Mouse (Mus musculus) megakaryocyte, adult 5-6 weeks (primary cell): Measurements from ENCODE around the gene Bcl11b. TPM values are rescaled to one million over a fixed set of nuclear protein-coding genes. Genes with fewer than 3 reads are reported as not detected.

Experiments used
- ATAC-seq: 2 replicates; pipeline ENCODE4 v1.8.0; 2016; ENCODE audit warnings: mild to moderate bottlenecking, inconsistent platforms; ENCODE audit not compliant: poor library complexity, severe bottlenecking
- total RNA-seq, 2 experiments: library from RNA; stranded (forward) in 1 of 2; stranded (reverse) in 1 of 2; fragments of 153-499, 151-499 nt in 1 of 2; fragments of 221-1000, 200-1000 nt in 1 of 2; gene quantifications; 2 replicates each; pipeline versions ENCODE4 v1.2.3 to v1.2.4; 2015 to 2017

Gene Bcl11b
- total RNA-seq, 2 experiments from 2014 or later, result 0.33 to 0.38 TPM

GRCm38 (mm10) chr12:107974504-107974903, 28.9 kb downstream of the Bcl11b start:
- ATAC-seq, result no peak

DNA sequence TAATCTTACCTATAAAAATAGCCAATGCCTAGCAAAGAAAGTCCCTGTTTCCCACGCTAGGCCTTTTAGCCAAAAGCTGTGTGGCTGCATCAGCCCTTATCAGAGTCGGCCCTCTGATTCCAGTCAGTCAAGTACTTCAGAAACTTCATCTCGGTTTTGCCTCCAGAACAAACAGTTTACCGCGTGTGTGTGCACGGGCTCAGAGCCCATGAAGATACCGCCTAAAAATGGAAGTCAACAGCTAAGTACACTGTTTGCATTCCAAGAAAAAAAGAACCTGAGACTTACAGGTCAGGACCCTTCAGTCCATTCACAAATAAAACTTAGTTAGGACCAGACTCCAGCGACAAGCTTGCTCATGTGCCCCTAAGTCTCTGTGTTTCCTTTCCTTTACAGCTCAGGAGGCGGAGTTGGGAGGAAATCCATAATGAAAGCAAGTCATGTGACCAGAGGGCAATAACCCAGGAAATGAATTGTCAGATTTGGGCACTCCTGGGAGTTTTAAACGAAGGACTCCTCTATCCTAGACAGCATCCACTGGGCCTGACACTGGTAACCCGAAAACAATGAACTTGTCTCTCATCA, 29.8 kb downstream of the Bcl11b start:
- no peak for ATAC-seq

GRCm38 (mm10) chr12:107971081-107971780, 32.2 kb downstream of the Bcl11b start:
- ATAC-seq, result no peak

DNA sequence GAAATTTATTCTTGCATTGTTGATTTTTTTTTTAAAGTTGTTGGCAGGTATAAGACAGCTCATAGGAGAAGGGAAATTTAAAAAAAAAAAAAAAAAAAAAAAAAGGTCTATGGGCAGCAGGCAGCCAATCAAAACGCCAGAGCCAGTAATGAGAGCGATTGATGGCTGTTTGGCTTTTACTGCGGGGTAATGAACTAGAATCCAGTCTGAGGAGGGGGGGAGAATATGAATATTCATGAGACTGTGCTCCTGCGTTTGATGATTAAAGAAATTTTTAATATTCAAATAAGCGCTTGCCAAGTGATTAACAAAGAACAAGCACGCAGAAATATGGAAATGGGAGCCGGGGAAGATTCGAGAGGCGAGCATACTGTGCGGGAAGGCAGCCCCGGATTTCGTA, 32.8 kb downstream of the Bcl11b start:
- ATAC-seq, result no peak

DNA sequence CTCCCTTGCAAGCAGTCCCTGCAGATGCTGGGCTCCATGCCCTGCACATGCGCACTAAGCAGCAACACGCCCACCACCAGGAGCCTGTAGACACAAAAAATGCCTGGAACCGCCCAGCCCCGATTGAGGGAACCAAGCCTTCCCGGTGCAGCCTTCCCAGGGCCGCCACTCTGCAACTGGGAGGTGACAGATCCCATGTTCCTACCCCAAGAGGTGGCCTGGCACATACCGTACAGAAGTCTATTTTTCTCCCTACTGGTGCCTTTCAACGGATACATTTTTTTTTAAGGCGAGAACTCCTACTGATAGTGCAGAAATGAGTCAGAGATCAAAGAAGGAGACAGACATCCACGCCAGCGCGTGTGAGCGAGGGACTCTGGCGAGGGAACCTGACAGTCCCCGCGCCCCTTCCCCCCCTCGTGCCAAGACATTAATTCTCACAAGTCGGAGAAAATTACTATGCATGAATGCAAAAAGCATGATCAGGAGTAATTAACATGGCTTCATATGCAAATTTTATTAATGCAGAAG, 33.5 kb downstream of the Bcl11b start:
- no peak for ATAC-seq

DNA sequence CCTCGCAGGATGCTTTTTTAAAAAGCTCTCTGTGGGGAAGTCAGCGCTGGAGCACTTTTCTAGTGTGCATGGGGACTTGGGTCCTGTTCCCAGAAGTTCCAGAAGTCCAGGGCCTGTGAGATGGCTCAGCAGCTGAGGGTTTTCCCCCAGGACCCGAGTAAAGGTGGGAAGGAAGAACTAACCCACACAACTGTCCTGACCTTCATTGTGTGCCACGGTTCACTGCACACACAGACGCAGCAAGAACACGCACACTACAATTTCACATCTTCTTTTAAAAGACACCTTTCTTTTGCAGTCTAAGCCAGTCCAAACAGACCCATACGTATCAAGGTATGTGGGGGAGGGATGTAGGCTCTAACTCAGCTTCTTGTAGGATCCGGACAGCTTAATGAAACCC, 34.3 kb downstream of the Bcl11b start:
- no peak for ATAC-seq

DNA sequence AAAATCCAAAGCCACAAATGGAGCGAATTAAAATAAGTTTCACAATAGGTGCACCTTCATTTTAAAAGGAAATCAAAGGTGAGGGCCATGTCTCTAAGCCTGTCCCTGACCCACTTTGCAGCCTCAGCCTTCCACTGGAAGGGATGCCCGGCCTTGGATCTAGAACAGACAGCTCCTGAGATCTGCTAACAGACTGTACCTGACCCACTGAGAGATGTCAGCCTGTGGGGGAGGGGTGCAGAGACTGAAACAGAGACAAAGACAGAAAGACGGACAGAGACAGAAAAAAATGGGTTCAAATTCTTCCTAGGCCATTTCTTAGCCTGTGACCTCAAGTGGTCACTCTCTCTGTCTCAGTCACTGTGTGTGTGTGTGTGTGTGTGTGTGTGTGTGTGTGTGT, 35.1 kb downstream of the Bcl11b start:
- no peak for ATAC-seq

DNA sequence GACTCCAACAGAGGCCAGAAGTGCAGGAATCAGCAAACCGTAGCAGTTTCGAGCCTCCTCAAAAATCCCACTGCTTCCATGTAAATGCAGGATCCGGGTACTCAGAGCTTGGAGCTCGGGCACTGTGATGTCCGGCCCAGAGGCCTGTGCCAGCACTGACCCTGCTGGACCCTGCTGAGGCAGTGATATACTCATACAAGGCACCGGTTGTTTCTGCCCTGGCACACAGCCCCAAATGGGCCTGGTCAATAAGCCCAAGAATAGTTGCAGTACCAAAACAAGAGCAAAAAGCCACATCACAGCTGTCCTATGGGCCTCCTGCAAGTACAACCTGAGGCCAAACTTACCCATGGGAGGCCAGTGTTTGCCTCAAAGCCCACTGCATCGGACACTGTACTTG, 36.4 kb downstream of the Bcl11b start:
- no peak for ATAC-seq

- no peak for ATAC-seq
These were observed 38.3 kb downstream of the Bcl11b start for GRCm38 (mm10) chr12:107965103-107965502.

DNA sequence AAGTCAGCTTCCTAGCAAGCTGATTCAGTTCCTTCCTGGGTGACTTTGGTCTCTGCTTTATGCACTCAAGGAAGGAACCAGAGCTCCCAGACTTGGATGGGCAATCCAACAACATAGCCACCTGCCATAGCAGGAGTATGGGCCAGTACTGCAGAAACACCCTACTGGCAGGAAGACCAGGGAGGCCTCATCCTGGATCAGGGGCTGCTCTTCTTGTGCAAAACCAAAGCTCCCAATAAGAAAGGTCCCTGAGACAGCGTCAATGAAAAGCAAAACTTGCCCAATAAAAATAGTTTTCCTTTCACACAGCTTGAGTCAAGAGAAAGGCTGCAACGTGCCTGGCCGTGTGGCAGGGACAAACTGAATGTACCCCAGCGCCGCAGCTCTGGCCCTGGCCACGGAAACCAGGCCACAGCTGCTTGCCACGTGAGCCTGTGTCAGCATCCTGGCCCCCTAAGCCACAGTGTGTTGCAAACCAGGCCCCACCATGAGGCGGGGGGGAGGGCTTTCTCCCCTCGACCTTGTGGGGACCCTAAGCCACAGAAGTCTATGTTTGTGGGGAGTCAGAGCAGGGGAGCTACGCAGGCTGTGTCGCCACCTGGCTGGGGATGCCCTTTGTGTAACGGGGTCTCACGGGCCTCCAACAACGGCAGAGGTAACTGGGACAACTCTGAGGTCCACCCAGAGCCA, 38.9 kb downstream of the Bcl11b start:
- no peak for ATAC-seq

DNA sequence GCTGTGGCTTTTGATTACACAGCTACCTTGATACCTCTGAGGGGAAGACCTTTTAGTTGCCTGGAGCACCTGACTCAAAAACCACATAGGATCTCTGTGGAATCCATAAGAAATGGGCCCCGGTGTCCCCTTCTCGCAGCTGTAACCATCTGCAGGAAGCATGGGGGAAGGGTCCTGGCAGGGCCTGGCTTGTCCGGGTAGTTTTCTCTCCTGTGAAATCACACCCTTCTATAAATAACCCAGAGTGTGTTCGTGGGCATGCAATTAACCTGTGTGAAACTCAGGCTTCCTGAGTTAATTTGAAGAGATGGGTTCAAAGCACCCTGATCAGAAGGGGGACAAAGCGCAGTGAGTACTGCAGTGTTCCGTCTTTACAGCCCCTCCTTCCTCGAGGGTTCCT, 40.5 kb downstream of the Bcl11b start:
- ATAC-seq, result no peak

- ATAC-seq, result peak; percentile 38
These were observed 41.6 kb downstream of the Bcl11b start for GRCm38 (mm10) chr12:107961843-107962242.

DNA sequence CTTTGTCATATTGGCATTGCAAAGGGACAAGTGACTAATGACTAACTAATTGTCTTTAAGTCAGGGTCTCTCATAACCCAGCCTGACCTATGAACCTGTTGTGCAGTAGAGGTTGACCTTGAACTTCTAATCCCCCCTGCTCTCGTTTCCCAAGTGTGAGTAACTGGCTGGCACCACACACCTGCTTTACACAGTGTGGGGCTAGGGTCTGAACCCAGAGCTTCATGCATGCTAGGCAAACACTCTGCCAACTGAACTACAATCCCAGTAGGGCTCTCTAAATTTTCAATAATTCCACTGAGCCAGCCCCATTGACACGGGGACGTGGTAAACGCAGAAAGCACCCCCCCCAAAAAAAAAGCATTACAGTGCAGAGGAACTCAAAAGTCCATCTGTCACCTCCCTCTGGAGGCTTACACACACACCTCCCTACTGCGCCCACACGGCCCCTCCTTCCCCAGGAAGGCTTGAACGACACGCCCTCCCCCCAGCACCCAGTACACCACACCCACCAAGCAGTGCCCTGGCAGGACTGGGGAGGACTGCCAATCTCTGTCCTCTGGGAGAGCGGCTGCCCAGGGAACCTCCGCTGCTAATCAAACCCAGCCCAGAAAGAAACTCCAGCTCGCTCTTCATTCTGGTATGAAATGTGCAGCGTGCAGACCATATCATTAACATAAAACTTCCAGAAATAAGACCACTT, 42.5 kb downstream of the Bcl11b start:
- no peak for ATAC-seq

GRCm38 (mm10) chr12:107960365-107960764, 43.0 kb downstream of the Bcl11b start:
- no peak for ATAC-seq

GRCm38 (mm10) chr12:107959872-107960271, 43.5 kb downstream of the Bcl11b start:
- ATAC-seq, result no peak

DNA sequence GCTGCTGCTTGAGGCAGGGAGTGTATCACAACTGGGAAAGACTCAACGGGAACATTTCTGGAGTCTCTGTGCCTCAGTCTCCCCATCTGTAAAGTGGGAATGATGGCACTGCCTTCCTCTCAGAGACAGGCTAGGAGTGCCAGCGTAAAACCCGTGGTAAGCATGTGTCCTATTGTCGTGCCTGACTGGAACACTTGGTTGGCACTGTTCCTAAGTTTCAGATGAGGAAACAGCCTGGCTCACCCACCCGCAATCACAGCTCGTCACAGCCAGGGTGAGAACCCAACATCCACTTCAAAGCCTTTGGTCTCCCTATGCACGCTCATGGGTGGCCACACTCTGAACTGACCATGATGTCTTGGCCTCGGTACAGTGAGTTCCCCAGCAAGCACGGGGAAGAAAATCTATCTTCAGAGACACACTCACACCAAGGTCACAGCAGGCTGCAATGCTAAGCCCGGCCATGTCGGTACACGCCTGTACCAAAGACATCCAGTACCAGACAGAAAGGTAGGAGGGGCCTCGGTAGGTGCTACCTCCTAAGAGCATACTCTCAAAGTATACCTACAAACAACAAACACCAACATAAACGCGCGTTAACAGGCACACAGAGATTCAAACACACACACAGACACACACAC, 50.2 kb downstream of the Bcl11b start:
- no peak for ATAC-seq

DNA sequence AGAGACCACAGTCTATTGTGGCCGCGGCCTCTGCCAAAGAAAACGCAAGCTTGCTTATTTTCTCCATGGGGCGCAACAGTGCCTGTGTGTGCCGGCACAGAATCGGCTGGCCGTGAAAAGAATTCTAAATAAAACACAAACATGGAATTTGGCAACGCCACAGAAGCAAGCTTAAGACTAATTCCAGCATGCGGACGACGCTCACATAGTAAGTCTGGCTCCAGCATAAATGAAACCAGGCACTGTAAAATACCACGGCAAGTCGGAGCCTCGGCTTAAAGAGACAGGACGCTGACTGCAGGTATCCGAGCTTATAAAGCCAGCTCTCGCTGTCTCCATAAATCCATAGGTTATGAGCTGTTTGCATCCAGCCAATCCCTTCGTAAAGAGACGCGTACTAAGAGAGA, 51.1 kb downstream of the Bcl11b start:
- ATAC-seq, result no peak

- no peak for ATAC-seq
These were observed 52.7 kb downstream of the Bcl11b start for GRCm38 (mm10) chr12:107950667-107951179.

- no peak for ATAC-seq
These were observed 54.0 kb downstream of the Bcl11b start for GRCm38 (mm10) chr12:107949416-107949815.

GRCm38 (mm10) chr12:107942100-107942499, 61.3 kb downstream of the Bcl11b start:
- no peak for ATAC-seq

DNA sequence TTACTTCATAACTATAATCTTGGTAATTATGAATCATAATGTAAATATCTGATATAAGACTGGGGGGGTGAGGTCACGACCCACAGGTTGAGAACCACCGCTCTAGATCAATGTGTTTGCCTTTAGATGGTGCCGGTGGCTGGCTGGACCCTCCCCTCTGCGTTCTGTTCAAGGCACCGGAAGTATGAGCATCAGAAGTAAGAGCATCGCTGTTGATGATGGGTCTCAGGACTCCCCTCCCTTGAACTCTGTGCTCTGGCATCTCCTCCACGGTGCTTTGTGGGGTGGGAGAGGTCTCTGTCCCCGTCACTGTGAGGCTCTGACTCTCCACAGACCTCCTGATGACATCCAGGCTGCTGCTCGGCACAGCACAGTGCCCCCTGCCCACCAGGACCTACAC, 62.6 kb downstream of the Bcl11b start:
- ATAC-seq, result no peak
